Mouse (Mus musculus): Measurements from ENCODE around the gene Mdga2.

Mdga2 gene

GRCm38 (mm10) chr12:67059136-67060014, 163.0 kb downstream of the Mdga2 start:
- in situ Hi-C loops (cut with MboI): no loop called here

DNA sequence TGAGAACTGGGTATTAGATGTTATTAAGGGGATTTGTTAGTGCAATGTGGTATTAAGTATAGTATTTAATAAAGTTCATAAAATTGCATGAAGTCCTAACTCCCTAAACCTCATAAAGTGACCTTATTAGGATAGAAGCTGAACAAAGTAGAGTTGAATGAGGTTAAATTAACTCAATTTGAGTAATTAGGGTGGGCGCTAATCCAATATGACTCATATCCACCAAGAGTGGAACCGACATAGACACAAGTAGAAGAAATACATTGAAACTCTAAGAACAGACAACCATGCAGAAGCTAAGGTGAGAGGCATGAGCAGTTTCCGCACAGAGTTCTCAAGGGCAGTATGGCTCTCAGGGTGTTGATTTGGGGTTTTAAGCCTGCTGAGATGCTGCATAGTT, 165.7 kb downstream of the Mdga2 start:
- in situ Hi-C loops (cut with MboI): no loop called here

- in situ Hi-C loops (cut with MboI): no loop called here
Measured at GRCm38 (mm10) chr12:67045099-67045750, 177.1 kb downstream of the Mdga2 start.

- in situ Hi-C loops (cut with MboI): no loop called here
Measured at GRCm38 (mm10) chr12:67041865-67042264, 180.5 kb downstream of the Mdga2 start.

GRCm38 (mm10) chr12:67035509-67036261, 186.7 kb downstream of the Mdga2 start:
- in situ Hi-C loops (cut with MboI): no loop called here

GRCm38 (mm10) chr12:67017192-67017591, 205.2 kb downstream of the Mdga2 start:
- in situ Hi-C loops (cut with MboI): no loop called here

DNA sequence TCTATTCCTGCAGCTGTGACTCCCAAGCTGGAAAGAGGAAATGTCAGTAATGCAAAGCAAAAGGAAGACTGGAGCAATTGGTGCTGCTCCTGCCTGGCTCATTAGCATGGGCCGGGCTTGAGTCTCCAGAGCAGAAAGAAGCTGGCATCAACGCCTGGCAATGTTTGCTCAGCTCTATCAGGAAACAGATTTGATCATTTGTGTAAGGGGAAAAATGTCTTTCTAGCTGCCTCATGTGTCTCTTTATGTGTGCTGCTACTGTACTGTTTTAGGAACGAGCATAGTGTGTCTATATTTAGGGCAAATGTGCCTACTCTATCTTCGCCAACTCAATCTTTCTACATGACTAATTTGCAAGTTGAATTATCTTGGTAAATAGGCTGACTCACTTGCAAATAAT, 211.0 kb downstream of the Mdga2 start:
- in situ Hi-C loops (cut with MboI): no loop called here

GRCm38 (mm10) chr12:67010318-67010717, 212.0 kb downstream of the Mdga2 start:
- in situ Hi-C loops (cut with MboI): no loop called here

DNA sequence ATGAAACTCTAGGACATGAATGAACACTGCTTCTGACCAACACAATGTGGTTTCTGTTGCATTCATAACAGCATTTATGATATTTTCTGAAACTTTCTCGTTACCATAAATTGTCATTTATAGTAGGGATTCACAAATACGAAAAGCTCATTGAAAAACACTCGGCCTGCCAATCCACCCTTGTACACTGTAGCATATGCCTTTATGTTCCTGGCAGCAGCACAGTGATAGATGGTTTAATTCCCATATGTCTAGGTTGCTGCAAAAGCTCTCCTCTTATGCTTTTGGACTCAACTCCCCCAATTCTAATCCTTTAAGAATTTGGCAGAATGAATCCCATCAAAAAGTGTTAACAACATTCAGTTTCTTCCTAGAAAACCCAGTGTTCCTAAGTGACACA, 213.2 kb downstream of the Mdga2 start:
- in situ Hi-C loops (cut with MboI): no loop called here

DNA sequence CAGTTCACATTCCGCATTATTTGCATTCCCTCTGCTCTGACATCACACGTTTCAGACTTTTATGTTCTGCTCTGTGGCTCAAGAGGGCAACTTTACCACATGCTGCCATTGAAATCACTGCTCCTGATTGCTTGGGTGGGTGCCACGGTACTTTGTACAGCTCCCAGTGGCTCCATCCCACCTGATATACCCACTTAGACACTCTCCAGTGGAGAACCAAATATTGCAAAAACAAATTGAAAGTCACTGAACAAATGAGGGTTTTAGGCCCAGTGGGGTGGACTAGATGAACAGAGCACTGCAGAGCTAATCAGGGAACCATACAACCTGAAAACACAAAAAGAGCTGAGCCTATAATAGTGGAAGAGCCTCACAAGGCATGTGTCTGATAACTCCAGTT, 268.2 kb downstream of the Mdga2 start:
- in situ Hi-C loops (cut with MboI): no loop called here

DNA sequence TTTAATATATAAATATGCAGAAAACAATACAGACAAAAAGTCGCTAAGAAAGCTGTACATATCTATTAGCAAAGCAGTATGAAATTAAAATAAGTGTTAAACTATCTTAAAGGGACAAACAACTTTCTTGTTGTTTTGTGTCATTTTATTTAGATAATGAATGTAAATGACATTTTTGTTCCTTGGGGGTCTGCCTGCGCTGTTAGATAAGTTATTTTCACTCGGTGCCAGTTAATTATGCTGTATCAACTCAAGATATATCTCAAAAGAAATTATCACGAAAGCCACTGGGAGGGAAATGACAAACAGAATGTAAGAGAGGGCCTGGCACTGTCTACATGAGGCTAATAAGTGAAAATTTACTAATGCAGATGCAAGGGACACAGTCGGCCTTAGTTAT, 306.6 kb downstream of the Mdga2 start:
- in situ Hi-C loops (cut with MboI): no loop called here

GRCm38 (mm10) chr12:66899366-66899765, 323.0 kb downstream of the Mdga2 start:
- in situ Hi-C loops (cut with MboI): no loop called here

DNA sequence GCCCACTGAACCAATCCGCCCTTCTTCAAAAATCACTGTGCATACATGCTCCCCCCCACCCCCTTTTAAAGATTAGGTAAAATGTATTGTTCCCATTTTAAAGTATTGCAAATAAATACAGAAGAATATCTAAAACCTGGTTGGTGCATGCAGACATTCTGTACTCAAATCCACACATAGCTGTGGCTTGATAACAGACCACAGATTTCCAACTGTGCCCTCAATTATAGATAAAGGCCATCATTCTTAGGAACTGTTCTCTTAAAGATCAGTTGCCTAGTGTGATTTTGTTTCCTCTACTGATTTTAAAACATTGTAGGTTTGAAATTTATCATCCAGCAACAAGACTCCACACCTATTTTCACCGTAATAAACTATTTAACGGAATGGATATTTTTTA, 325.6 kb downstream of the Mdga2 start:
- in situ Hi-C loops (cut with MboI): no loop called here

DNA sequence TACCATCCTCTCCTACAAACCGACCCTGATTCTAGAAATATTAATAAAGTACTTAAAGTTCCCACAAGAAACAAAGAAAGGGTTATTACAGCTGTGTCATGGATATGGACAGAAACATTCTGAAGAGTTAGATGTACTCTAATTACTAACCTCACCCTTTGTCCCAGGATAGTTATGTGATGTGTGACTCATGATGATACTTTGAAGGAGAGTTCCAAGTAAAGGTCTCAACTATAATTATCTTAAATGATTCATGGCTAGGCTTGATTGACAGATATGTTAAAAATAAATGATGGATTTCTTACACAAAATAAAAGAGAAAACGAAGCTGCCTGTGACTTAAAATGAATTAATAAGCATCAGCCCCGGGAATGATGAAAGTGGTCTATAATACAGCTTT, 332.1 kb downstream of the Mdga2 start:
- in situ Hi-C loops (cut with MboI): no loop called here

GRCm38 (mm10) chr12:66889276-66889675, 333.1 kb downstream of the Mdga2 start:
- in situ Hi-C loops (cut with MboI): no loop called here

- in situ Hi-C loops (cut with MboI): no loop called here
Measured at GRCm38 (mm10) chr12:66888636-66889035, 333.7 kb downstream of the Mdga2 start.

DNA sequence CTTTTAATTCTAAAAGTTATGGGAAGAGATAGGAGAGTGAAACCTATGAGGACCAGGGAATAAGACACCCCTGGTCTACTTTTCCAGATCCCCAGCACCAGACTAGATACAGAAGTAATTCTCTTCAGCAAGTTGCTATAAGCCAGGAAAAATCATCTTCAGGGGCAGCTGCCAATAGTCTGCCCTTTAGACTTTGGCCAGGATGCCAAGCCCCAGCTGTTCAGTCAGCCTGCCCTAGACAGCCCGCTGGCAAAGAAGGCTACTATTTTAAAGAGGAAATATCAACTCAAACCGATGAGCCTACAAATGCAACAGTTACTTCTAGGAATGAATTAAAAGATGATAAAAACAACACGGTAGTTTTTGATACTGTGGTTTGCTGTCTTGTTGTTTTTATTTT, 356.1 kb downstream of the Mdga2 start:
- in situ Hi-C loops (cut with MboI): no loop called here

GRCm38 (mm10) chr12:66853167-66853566, 369.2 kb downstream of the Mdga2 start:
- in situ Hi-C loops (cut with MboI): no loop called here

DNA sequence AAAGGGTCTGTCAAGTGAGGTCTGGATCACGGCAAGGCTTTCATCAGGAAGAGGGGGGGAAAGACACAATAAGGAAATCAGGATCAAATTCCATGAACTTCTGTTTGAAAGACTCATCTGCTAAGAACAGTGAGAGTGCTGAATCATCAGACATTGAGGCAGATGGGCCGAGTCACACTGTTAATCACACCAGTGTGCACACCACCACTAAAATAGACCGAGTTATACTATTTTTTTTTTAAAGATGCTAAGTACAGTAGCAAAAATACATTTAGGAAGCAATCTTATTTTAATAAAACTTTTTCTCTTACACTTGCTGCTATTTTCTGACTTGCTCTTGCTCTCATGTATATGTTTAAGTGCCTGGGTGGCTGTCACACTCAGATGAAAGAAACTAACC, 382.0 kb downstream of the Mdga2 start:
- in situ Hi-C loops (cut with MboI): no loop called here

DNA sequence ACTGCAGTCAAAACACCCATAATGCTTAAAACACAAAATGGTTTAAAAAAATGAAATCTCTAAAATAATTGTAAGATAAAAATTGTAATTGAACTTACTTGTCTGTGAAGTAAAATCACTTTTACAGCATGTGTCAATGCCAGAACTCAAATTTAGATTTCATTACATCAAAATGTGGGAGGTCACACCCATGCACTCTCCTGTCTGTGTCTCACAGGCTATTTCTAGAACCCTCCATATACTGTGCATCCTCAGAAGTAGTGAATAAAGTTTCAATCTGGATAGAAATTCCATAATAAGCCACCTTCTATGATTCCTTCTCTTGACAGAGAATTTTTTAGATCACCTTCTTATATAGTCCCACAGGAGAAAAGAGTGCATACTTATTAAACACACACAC, 466.7 kb downstream of the Mdga2 start:
- in situ Hi-C loops (cut with MboI): no loop called here

DNA sequence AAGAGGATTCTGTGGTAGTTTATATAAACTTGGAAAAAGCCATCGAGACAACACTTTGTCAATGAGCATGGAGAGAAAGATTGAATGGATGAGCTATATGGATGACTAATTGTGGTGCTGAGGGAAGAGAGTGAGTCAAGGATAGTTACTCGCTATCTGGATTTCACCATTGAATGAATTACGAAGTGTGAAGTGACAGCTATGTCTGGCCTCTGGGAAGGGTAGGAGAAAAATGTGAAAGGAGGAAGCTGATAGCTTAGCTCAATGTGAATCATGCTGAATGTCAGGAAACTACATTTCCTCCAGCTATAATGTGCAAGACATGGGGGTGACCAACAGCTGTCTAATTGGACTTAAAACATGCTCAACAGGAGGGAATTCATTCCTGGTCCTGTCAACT, 487.8 kb downstream of the Mdga2 start:
- in situ Hi-C loops (cut with MboI): no loop called here

- in situ Hi-C loops (cut with MboI): no loop called here
Measured at GRCm38 (mm10) chr12:66724474-66724873, 497.9 kb downstream of the Mdga2 start.

DNA sequence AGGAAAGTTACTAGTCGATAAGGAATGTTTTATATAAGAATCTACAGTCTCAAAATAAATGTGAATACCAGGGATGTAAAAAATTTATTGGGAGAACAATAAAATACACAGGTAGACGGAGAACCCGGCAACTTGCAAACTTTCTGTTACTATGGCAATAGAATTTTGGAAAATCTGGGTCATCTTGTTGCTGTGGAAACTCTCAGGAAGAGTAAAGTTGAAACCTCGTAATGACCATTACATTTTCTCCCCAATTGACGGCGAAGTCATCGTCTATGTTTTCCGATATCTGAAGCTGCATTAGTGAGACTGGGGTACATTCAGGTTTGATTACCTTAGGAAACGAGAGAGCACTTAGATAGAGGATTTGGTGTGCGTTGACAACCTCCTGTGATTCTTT, 514.0 kb downstream of the Mdga2 start:
- in situ Hi-C loops (cut with MboI): no loop called here
